26 mouse cellular contexts compared by ENCODE assay signal in the genomic region with DNA sequence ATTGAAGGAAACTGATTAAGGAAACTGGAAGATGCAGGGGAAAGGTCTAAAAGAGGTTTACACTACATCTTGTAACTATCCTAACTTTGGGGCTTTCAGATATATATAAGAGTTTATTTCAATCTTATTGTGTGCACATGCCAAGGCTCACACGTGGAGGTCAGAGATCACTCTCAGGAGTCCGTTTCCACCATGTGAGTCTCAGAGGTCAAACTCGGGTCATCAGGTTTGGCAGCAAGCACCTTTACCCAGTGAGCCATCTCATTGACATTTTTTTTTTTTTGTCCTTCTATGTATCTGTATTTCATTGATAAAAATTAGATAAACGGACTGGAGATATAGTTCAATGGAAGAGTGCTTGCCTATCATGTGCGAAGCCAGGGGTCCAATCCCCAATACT. TPM values are rescaled to one million over a fixed set of nuclear protein-coding genes. Genes with fewer than 3 reads are reported as not detected.
DNase-seq lines count a peak whose midpoint lies in the region; ATAC-seq and TF ChIP-seq lines count a peak whose summit lies in the region.
"Had no signal": no experiment of that assay in that cellular context is flagged by ENCODE, and none has a peak within 500 bp of the region (broad histone marks: within the 10 kb centered on the region; RNA-seq: fewer than 3 reads in every experiment).

No protein-coding gene starts in this region.

- H3K4me1 ChIP-seq in kidney, adult 2 months (ENCODE audit: control insufficient read depth, insufficient read depth, low read length) = peaks cover 6% of the 10 kb centered on the region
- H3K4me1 ChIP-seq in kidney, embryonic 15.5 days = peaks cover 25% of the 10 kb centered on the region
- peaks cover 8% of the 10 kb centered on the region for H3K4me1 ChIP-seq in liver, adult 2 months (ENCODE audit: control insufficient read depth, insufficient read depth, low read length)
- H3K4me1 ChIP-seq in liver, embryonic 11.5 days (replicated peaks; ENCODE audit: control insufficient read depth, insufficient read depth, low read length) = peaks cover 7% of the 10 kb centered on the region
- H3K4me1 ChIP-seq in heart, embryonic 10.5 days = peaks cover 30% of the 10 kb centered on the region

- no peak for TF ChIP-seq CTCF in kidney, adult 2 months (conservative IDR thresholded peaks at IDR 0.05; ENCODE audit: insufficient read depth, insufficient read length, low read depth, low read length)
- TF ChIP-seq CTCF in liver, adult 2 months (IDR thresholded peaks at IDR 0.05; ENCODE audit: low read depth, low read length) = no peak

- H3K27ac ChIP-seq in kidney, adult 2 months (ENCODE audit: insufficient read depth, low read depth, low read length) = no peak overlapping the region
- no peak overlapping the region for H3K27ac ChIP-seq in kidney, embryonic 15.5 days
- H3K27ac ChIP-seq in liver, adult 2 months (replicated peaks; ENCODE audit: insufficient read depth, low read depth, low read length) = peak overlapping the region; percentile 52
- H3K27ac ChIP-seq in liver, embryonic 11.5 days (ENCODE audit: low read depth, low read length) = no peak overlapping the region
- no peak overlapping the region for H3K27ac ChIP-seq in heart, embryonic 10.5 days
- H3K27ac ChIP-seq: embryonic facial prominence, embryonic 12.5 days; embryonic facial prominence, embryonic 15.5 days; gastrocnemius, adult 2 months; heart, embryonic 15.5 days; hindbrain, embryonic 10.5 days; hindbrain, embryonic 13.5 days had no signal

- H3K9ac ChIP-seq in kidney, embryonic 15.5 days = no peak overlapping the region
- no peak overlapping the region for H3K9ac ChIP-seq in liver, adult 2 months (ENCODE audit: low read depth, low read length)
- H3K9ac ChIP-seq in liver, embryonic 11.5 days (ENCODE audit: low read depth, low read length) = no peak overlapping the region
- H3K9ac ChIP-seq: embryonic facial prominence, embryonic 12.5 days; embryonic facial prominence, embryonic 15.5 days; forebrain, postnatal 0 days; heart, embryonic 12.5 days; heart, embryonic 15.5 days; hindbrain, embryonic 13.5 days had no signal

- no peaks in the 10 kb centered on the region for H3K27me3 ChIP-seq in kidney, adult 2 months (replicated peaks; ENCODE audit: control insufficient read depth, insufficient read depth, low read length)
- no peaks in the 10 kb centered on the region for H3K27me3 ChIP-seq in kidney, embryonic 15.5 days
- no peaks in the 10 kb centered on the region for H3K27me3 ChIP-seq in liver, adult 2 months (ENCODE audit: control insufficient read depth, insufficient read depth, low read length)
- no peaks in the 10 kb centered on the region for H3K27me3 ChIP-seq in liver, embryonic 11.5 days (replicated peaks; ENCODE audit: control insufficient read depth, insufficient read depth, low read length)
- H3K27me3 ChIP-seq in heart, embryonic 10.5 days (ENCODE audit: insufficient read depth, poor library complexity, severe bottlenecking) = no peaks in the 10 kb centered on the region
- H3K27me3 ChIP-seq: embryonic facial prominence, embryonic 12.5 days; embryonic facial prominence, embryonic 15.5 days; heart, embryonic 12.5 days; heart, embryonic 15.5 days had no signal

- 56% methylated on average over 5 of the region's 5 CpGs for WGBS in kidney, adult 2 months
- 75% methylated on average over 5 of the region's 5 CpGs for WGBS in kidney, embryonic 15.5 days
- 23% methylated on average over 5 of the region's 5 CpGs for WGBS in liver, adult 2 months
- WGBS in liver, embryonic 11.5 days = 72% methylated on average over 5 of the region's 5 CpGs
- 71% methylated on average over 5 of the region's 5 CpGs for WGBS in heart, embryonic 10.5 days

- no peak overlapping the region for H3K4me2 ChIP-seq in kidney, embryonic 15.5 days
- no peak overlapping the region for H3K4me2 ChIP-seq in liver, embryonic 11.5 days
- H3K4me2 ChIP-seq: embryonic facial prominence, embryonic 12.5 days; embryonic facial prominence, embryonic 15.5 days; heart, embryonic 12.5 days; heart, embryonic 15.5 days; hindbrain, embryonic 13.5 days had no signal

- no peaks in the 10 kb centered on the region for H3K79me2 ChIP-seq in liver, adult 2 months (ENCODE audit: control insufficient read depth, insufficient read depth, low read length)

- no peaks in the 10 kb centered on the region for H3K36me3 ChIP-seq in kidney, adult 2 months (ENCODE audit: control insufficient read depth, insufficient read depth, low read length)
- no peaks in the 10 kb centered on the region for H3K36me3 ChIP-seq in kidney, embryonic 15.5 days
- no peaks in the 10 kb centered on the region for H3K36me3 ChIP-seq in liver, adult 2 months (ENCODE audit: control insufficient read depth, insufficient read depth, low read length)
- no peaks in the 10 kb centered on the region for H3K36me3 ChIP-seq in liver, embryonic 11.5 days (ENCODE audit: control insufficient read depth, insufficient read depth, low read length)
- H3K36me3 ChIP-seq in heart, embryonic 10.5 days = no peaks in the 10 kb centered on the region
- H3K36me3 ChIP-seq: embryonic facial prominence, embryonic 12.5 days; embryonic facial prominence, embryonic 15.5 days; heart, embryonic 12.5 days; heart, embryonic 15.5 days; hindbrain, embryonic 10.5 days; hindbrain, embryonic 13.5 days had no signal

- DNase-seq in adrenal gland, postnatal 14 days = peak; percentile 3
- no peak for DNase-seq in adrenal gland, postnatal 36 days
- peak; percentile 77 for DNase-seq in kidney, adult 2 months
- DNase-seq in liver, adult 2 months (ENCODE audit: extremely low read depth, low read depth, low spot score) = peak; percentile 90
- no peak for DNase-seq in liver, embryonic 11.5 days (ENCODE audit: low spot score)
- no peak for DNase-seq in heart, embryonic 10.5 days (ENCODE audit: low spot score)
- DNase-seq: adrenal gland, adult 8-10 months; cerebellum, adult 11 months; cerebellum, adult 2 months; cerebellum, adult 9-11 months; cerebellum, postnatal 25 days; forebrain, postnatal 0 days; gastrocnemius, adult 2 months; gastrocnemius, postnatal 14 days; heart, adult 11 months; heart, postnatal 10 days; heart, postnatal 36 days had no signal

- TF ChIP-seq POLR2A in kidney, adult 2 months (IDR thresholded peaks at IDR 0.05; ENCODE audit: low read depth, low read length) = no peak
- no peak for TF ChIP-seq POLR2A in liver, adult 2 months (IDR thresholded peaks at IDR 0.05; ENCODE audit: extremely low read depth, insufficient read depth, low read length)

- no peak overlapping the region for H3K4me3 ChIP-seq in kidney, adult 2 months (ENCODE audit: insufficient read depth, low read depth, low read length)
- H3K4me3 ChIP-seq in kidney, embryonic 15.5 days (replicated peaks) = no peak overlapping the region
- no peak overlapping the region for H3K4me3 ChIP-seq in liver, adult 2 months (ENCODE audit: insufficient read depth, low read depth, low read length)
- H3K4me3 ChIP-seq in liver, embryonic 11.5 days (ENCODE audit: low read depth, low read length) = no peak overlapping the region
- H3K4me3 ChIP-seq in heart, embryonic 10.5 days = no peak overlapping the region
- H3K4me3 ChIP-seq: embryonic facial prominence, embryonic 12.5 days; embryonic facial prominence, embryonic 15.5 days; gastrocnemius, adult 2 months; heart, embryonic 12.5 days; heart, embryonic 15.5 days; hindbrain, embryonic 10.5 days; hindbrain, embryonic 13.5 days had no signal

- H3K9me3 ChIP-seq in kidney, embryonic 15.5 days (replicated peaks) = no peaks in the 10 kb centered on the region
- no peaks in the 10 kb centered on the region for H3K9me3 ChIP-seq in liver, embryonic 11.5 days (ENCODE audit: control insufficient read depth, low read length)
- H3K9me3 ChIP-seq in heart, embryonic 10.5 days = no peaks in the 10 kb centered on the region
- H3K9me3 ChIP-seq: embryonic facial prominence, embryonic 12.5 days; embryonic facial prominence, embryonic 15.5 days; heart, embryonic 12.5 days; heart, embryonic 15.5 days; hindbrain, embryonic 10.5 days; hindbrain, embryonic 13.5 days had no signal

- ATAC-seq in kidney, embryonic 15.5 days (replicated peaks; ENCODE audit: low FRiP score) = no peak
- no peak for ATAC-seq in liver, embryonic 11.5 days (replicated peaks; ENCODE audit: low FRiP score)
- ATAC-seq: activated CD4-positive, CD25-positive, alpha-beta regulatory T cell, adult 4 months; forebrain, embryonic 14.5 days; forebrain, postnatal 0 days had no signal

RNA-seq across cellular contexts. Expression of gene Ski, which starts 6.1 kb away (rescaled TPM):
- 66.2 and 70.1 TPM in 2 replicates for total RNA-seq in adrenal gland, postnatal 14 days (2021)
- total RNA-seq in adrenal gland, postnatal 36 days (2021) = 10 to 100 TPM; 55.5 to 88.7 TPM
- 40.4 and 43.9 TPM in 2 replicates for polyA plus RNA-seq in kidney, adult 2 months (2012; rRNA removed)
- polyA plus RNA-seq in kidney, embryonic 15.5 days (2015; fragmentation: Nextera tagmentation; extraction: Ambion mirVana) = 14.7 and 16.9 TPM in 2 replicates
- 4.2 and 7.5 TPM in 2 replicates for total RNA-seq in liver, adult 2 months (2014; rRNA removed)
- 19.3 and 19.5 TPM in 2 replicates for polyA plus RNA-seq in liver, adult 2 months (2012; rRNA removed)
- polyA plus RNA-seq in liver, embryonic 11.5 days (2014; fragmentation: Nextera tagmentation; extraction: Ambion mirVana) = 8.2 and 9.8 TPM in 2 replicates
- polyA plus RNA-seq in heart, embryonic 10.5 days (2016; fragmentation: Nextera tagmentation; extraction: Ambion mirVana) = 7.5 and 11.3 TPM in 2 replicates

RNA-seq across cellular contexts. Expression of gene Faap20, which starts 21.1 kb away (rescaled TPM):
- 39.4 and 43.1 TPM in 2 replicates for total RNA-seq in adrenal gland, postnatal 14 days (2021)
- 10 to 100 TPM; 49.6 to 51.8 TPM for total RNA-seq in adrenal gland, postnatal 36 days (2021)
- polyA plus RNA-seq in kidney, adult 2 months (2012; rRNA removed) = 68.9 and 75.5 TPM in 2 replicates
- 66.2 and 68.8 TPM in 2 replicates for polyA plus RNA-seq in kidney, embryonic 15.5 days (2015; fragmentation: Nextera tagmentation; extraction: Ambion mirVana)
- 5.4 and 7.4 TPM in 2 replicates for total RNA-seq in liver, adult 2 months (2014; rRNA removed)
- 28.6 and 33.8 TPM in 2 replicates for polyA plus RNA-seq in liver, adult 2 months (2012; rRNA removed)
- polyA plus RNA-seq in liver, embryonic 11.5 days (2014; fragmentation: Nextera tagmentation; extraction: Ambion mirVana) = 50.1 and 55.0 TPM in 2 replicates
- polyA plus RNA-seq in heart, embryonic 10.5 days (2016; fragmentation: Nextera tagmentation; extraction: Ambion mirVana) = 77.0 and 87.4 TPM in 2 replicates

Comparison
In these comparisons a context has a peak if more than half of its experiments do, and no peak if none do; other contexts are left out.
1. DNase-seq: peak in adrenal gland, postnatal 14 days (single experiment), kidney, adult 2 months (single experiment) and liver, adult 2 months (single experiment); none in adrenal gland, postnatal 36 days (0 of 2), liver, embryonic 11.5 days (single experiment) and heart, embryonic 10.5 days (single experiment).